Mouse (Mus musculus): ENCODE results near the gene Mmp13. TPM values are rescaled to one million over a fixed set of nuclear protein-coding genes. Genes with fewer than 3 reads are reported as not detected.

The Mmp13 gene
- polyA plus RNA-seq (2012; rRNA removed; ENCODE audit: low replicate concordance), result 0.07 and 0.47 TPM in 2 replicates

DNA sequence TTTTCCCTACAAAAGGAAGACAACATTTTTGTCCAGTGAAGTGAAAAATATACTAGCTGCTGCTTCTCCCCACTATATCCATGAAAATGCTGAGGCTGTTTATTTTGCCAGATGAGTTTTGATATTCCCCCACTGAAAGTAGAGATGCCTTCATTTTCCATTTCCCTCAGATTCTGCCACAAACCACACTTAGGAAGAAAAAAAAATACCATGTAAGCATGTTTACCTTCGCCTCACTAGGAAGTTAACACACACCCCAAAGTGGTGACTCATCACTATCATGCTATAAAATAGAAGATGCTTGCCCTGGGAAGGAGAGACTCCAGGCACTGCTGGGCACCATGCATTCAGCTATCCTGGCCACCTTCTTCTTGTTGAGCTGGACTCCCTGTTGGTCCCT, at the start of gene Mmp13:
Gene Mmp13, plus strand, starts transcription at position 301 of the 400 bp plus-strand sequence.

Other genes starting within 250 kb of the Mmp13 start
- 0.44 and 1.1 TPM in 2 replicates for gene Dync2h1, start 88.1 kb upstream of the Mmp13 start, polyA plus RNA-seq (2012; rRNA removed; ENCODE audit: low replicate concordance)
- 18.4 and 40.1 TPM in 2 replicates for gene Dcun1d5, start 88.0 kb upstream of the Mmp13 start, polyA plus RNA-seq (2012; rRNA removed; ENCODE audit: low replicate concordance)
- 0.51 and 1.7 TPM in 2 replicates for gene Mmp12, start 71.9 kb downstream of the Mmp13 start, polyA plus RNA-seq (2012; rRNA removed; ENCODE audit: low replicate concordance)
- gene Mmp1b, start 115.5 kb downstream of the Mmp13 start, polyA plus RNA-seq (2012; rRNA removed; ENCODE audit: low replicate concordance), result not detected in 2 replicates
- gene Mmp3, start 173.3 kb downstream of the Mmp13 start, polyA plus RNA-seq (2012; rRNA removed; ENCODE audit: low replicate concordance), result 28.5 and 75.5 TPM in 2 replicates
- not detected in 2 replicates for gene Mmp10, start 229.8 kb downstream of the Mmp13 start, polyA plus RNA-seq (2012; rRNA removed; ENCODE audit: low replicate concordance)

Data from mammary gland, adult 2 months (tissue).